Mouse (Mus musculus) neural tube, embryonic 11.5 days (tissue): ENCODE measurements around the gene Alyref. TPM values are rescaled to one million over a fixed set of nuclear protein-coding genes. Genes with fewer than 3 reads are reported as not detected.
A peak's percentile ranks its signal among the peaks of the same experiment; 100 is the strongest.
"Not testable (repeated sequence)": the region's sequence is repeated elsewhere in the genome, so short reads cannot be mapped to it uniquely, and the experiment has no call there.

Source experiments
- ATAC-seq: fragments of 200-750 bp; cut with Nextera tagmentation; 2 replicates; pipeline ENCODE4 v1.8.0; 2017; ENCODE audit warnings: moderate number of reproducible peaks, mild to moderate bottlenecking, moderate TSS enrichment, moderate library complexity; ENCODE audit not compliant: insufficient read depth, low FRiP score, low TSS enrichment
- DNase-seq: peaks from one replicate; pipeline ENCODE4 v3.0.0-alpha.2; 2015; ENCODE audit warnings: low spot score
- H3K27ac ChIP-seq: fragments of 300-500 bp; sonication (generic); 2 replicates; pipeline ENCODE4 v1.5.1; 2014; ENCODE audit warnings: low read depth, mild to moderate bottlenecking, low read length
- H3K27me3 ChIP-seq: fragments of 300-500 bp; sonication (generic); 2 replicates; pipeline ENCODE4 v1.6.1; 2014; ENCODE audit warnings: mild to moderate bottlenecking, low read length, mixed read lengths; ENCODE audit not compliant: control insufficient read depth, insufficient read depth
- H3K36me3 ChIP-seq: fragments of 300-500 bp; sonication (generic); 2 replicates; pipeline ENCODE4 v1.6.1; 2014; ENCODE audit warnings: mild to moderate bottlenecking, low read length, moderate library complexity, mixed read lengths; ENCODE audit not compliant: control insufficient read depth, insufficient read depth
- H3K4me1 ChIP-seq: fragments of 300-500 bp; sonication (generic); 2 replicates; pipeline ENCODE4 v1.6.1; 2014; ENCODE audit warnings: low read length, mixed read lengths; ENCODE audit not compliant: control insufficient read depth, insufficient read depth
- H3K4me2 ChIP-seq: fragments of 300-500 bp; sonication (generic); 2 replicates; pipeline ENCODE4 v1.6.1; 2014; ENCODE audit warnings: low read depth, mild to moderate bottlenecking, moderate library complexity
- H3K4me3 ChIP-seq: fragments of 300-500 bp; sonication (generic); 2 replicates; pipeline ENCODE4 v1.5.1; 2014; ENCODE audit warnings: low read depth, low read length
- H3K9ac ChIP-seq: fragments of 300-500 bp; sonication (generic); 2 replicates; pipeline ENCODE4 v1.6.1; 2014; ENCODE audit warnings: mild to moderate bottlenecking, low read length
- H3K9me3 ChIP-seq: fragments of 300-500 bp; sonication (generic); 2 replicates; pipeline ENCODE4 v1.6.1; 2016; ENCODE audit warnings: low read length; ENCODE audit not compliant: control insufficient read depth
- WGBS: fragments of 180-500 bp; shearing (Covaris S2); extraction: QIAGEN DNeasy Blood & Tissue Kit; methylation state at CpG from one replicate; pipeline ENCODE4 v1.1.7; 2014; 5-methylcytosine and 5-hydroxymethylcytosine counted together
- polyA plus RNA-seq: library from polyadenylated mRNA; unstranded; fragments of >200 nt; fragmentation: Nextera tagmentation; extraction: Ambion mirVana; gene quantifications from 2 replicates; pipeline ENCODE4 v1.2.1, GENCODE M21; 2014

The Alyref gene
- polyA plus RNA-seq, 1 experiment from 2014 or later, result 669 TPM

DNA sequence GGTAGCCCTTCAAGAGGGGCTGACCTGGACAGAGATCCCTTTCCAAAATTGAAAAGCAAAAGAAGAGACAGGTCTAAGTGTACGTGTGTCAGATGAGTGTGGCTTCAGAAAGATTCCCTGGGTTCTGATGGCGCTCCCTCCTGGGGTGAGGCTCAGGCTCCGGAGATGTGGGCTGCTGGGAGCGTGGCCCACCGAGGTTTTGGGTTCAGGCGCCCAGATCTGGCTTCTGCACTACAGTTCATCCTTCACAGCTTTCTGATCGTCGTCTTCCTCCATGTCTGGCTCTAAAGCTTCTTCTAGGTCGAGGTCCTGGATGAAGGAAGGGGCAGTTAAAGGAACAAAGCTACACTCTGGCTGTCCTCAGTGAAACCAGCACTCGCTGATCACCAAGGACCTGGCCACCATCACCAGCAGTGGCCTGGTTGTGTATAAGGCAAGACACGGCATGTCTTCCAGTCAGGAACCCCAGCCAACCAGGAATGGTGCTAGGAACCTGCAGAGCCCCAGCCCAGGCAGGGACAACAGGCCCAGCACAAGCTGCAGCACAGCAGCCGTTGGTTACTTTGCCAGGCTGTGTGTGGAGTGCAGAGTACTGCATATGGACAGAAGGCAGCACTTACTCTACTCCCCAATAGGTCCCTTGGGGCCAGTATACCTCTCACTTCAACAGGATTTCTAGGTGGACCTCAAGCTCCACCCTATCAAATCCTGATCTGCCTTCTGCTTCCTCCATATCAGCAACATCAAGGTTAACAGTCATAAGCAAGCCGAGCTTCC, 37.0 kb downstream of the Alyref start:
- Histone ChIP-seq H3K36me3 (peaks cover 43% of the 10 kb centered on the region), H3K4me3 (no peak overlapping the region), H3K9me3 (no peaks in the 10 kb centered on the region), H3K9ac (no peak overlapping the region), H3K27ac (no peak overlapping the region), H3K4me2 (no peak overlapping the region), H3K27me3 (no peaks in the 10 kb centered on the region), H3K4me1 (no peaks in the 10 kb centered on the region)
- no peak for DNase-seq
- ATAC-seq, result no peak
- WGBS, result 95% methylated on average over 13 of the region's 13 CpGs

DNA sequence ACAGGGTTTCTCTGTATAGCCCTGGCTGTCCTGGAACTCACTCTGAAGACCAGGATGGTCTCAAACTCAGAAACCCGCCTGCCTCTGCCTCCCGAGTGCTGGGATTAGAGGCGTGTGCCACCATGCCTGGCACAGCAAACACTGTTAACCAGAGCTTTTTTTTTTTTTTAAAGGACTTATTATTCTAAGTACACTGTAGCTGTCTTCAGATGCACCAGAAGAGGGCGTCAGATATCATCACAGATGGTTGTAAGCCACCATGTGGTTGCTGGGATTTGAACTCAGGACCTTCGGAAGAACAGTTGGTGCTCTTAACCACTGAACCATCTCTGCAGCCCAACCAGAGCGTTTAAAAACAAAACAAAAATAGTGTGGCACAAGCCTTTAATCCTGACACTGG, 39.3 kb downstream of the Alyref start:
- not testable (repeated sequence) for H3K4me2 ChIP-seq, H3K4me3 ChIP-seq, DNase-seq, ATAC-seq, H3K9me3 ChIP-seq, H3K9ac ChIP-seq, H3K4me1 ChIP-seq, H3K27me3 ChIP-seq, H3K27ac ChIP-seq
- WGBS, result 89% methylated on average over 6 of the region's 6 CpGs
- H3K36me3 ChIP-seq, result peaks cover 40% of the 10 kb centered on the region

DNA sequence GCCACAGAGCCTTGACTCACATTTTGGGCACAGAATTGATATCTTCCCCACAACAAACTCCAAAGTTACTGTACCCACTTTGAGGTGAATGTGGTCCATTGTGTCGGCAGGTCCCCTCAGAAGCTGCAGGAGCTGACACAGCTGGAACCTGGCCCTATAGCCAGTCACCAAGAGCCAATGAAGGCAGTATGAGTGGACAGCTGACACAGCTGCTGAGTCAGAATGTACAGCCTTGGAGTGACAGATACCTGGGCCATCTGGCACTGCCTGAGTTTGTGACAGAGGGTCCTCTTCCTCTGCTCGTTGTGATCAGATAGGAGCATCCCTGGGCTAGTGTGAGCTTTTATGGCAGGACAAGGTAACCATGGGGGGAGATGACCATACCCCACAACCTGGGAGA, 42.9 kb downstream of the Alyref start:
- ATAC-seq, result no peak
- DNase-seq, result no peak
- H3K27ac ChIP-seq, result no peak overlapping the region
- 82% methylated on average over 2 of the region's 2 CpGs for WGBS
- H3K9me3 ChIP-seq, result no peaks in the 10 kb centered on the region
- no peaks in the 10 kb centered on the region for H3K4me1 ChIP-seq
- H3K36me3 ChIP-seq, result peaks cover 5% of the 10 kb centered on the region
- H3K9ac ChIP-seq, result no peak overlapping the region
- H3K27me3 ChIP-seq, result no peaks in the 10 kb centered on the region
- H3K4me2 ChIP-seq, result no peak overlapping the region
- H3K4me3 ChIP-seq, result no peak overlapping the region

DNA sequence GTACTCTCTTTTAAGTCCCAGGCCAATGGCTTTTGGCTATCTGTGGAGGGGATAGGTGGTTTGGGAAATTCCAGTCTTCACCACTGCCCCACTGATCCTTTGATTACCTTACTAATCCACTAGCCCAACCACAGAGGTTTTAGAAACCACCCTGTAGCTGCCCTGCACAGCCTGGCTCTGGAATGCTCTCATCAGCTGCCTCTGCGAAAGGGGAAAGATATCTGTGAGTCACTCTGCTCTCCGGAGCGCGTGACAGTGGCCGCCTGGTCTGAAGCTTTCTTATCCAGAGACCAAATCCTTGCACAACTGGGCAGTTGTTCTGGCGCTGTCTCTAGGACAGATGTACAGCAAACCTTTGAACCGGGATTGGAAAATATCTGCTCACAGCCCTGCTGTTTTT, 43.3 kb downstream of the Alyref start:
- Histone ChIP-seq H3K27me3 (no peaks in the 10 kb centered on the region), H3K4me3 (no peak overlapping the region), H3K4me2 (no peak overlapping the region), H3K36me3 (peaks cover 4% of the 10 kb centered on the region; the same call in 1 of the 2 replicates), H3K9ac (no peak overlapping the region; the same call in 1 of the 2 replicates), H3K4me1 (peaks cover 3% of the 10 kb centered on the region), H3K27ac (no peak overlapping the region), H3K9me3 (no peaks in the 10 kb centered on the region)
- DNase-seq, result no peak
- WGBS, result 86% methylated on average over 7 of the region's 7 CpGs
- no peak for ATAC-seq

DNA sequence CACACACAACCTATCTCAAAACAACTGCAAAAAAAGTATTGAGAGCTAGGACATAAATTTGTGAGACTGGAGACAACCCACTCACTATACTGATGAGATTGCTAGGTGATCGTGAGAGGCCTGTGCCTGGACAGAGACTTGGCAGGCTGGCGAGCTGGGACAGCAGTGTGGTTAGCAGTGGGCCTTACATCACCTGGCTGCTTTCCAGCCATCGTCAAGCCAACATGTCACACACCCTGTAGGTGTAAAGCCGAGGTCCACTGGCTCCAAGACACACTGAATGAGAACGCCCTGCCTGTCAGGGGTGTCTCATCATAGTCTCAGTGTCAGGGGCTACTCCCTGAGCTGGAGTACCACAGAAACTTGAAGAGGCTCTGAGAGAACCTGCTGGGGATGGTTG, 45.4 kb downstream of the Alyref start:
- Histone ChIP-seq H3K9me3 (no peaks in the 10 kb centered on the region), H3K4me1 (peaks cover 14% of the 10 kb centered on the region), H3K27me3 (no peaks in the 10 kb centered on the region), H3K4me3 (no peak overlapping the region), H3K27ac (no peak overlapping the region), H3K9ac (no peak overlapping the region), H3K36me3 (no peaks in the 10 kb centered on the region), H3K4me2 (no peak overlapping the region)
- 81% methylated on average over 5 of the region's 5 CpGs for WGBS
- DNase-seq (no peak), ATAC-seq (no peak)

DNA sequence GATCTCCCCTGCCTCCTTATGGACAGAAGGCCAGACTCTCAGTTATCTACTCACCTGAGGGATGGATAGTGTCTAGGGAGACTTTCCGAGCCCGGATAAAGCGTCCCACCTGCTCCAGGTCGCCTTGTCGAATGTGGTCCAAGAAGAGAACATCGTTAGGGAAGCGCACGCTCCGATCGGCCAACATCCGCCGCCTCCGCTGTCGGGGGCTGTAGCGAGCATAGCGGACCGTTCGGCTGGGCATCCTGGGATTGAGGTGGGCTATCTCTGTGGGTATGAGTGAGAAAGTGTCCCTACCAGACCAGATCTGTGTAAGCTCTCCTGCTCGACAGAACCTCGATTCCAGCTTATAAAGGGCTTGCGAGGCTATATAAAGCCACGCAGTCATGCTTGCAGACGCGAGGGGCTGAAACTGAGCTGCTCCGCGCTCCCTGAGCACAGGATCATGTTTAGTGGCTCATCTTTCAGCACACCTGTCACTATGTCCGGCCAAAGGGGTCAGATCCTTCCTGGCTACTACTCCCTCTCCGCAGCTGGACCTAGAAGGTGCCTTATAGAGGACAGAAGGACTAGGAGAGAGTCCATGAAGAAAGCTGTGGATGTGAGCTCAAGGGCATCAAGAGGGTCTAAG, 47.2 kb downstream of the Alyref start, which contains the start of gene Ppp1r27:
Gene Ppp1r27, minus strand, starts transcription at position 323 of the 631 bp plus-strand sequence.
- Histone ChIP-seq H3K27ac (peak within 1 kb of the TSS; percentile 78; the same call in 1 of the 2 replicates), H3K9me3 (no peaks in the 10 kb centered on the region), H3K9ac (peak within 1 kb of the TSS; percentile 96), H3K4me2 (peak within 1 kb of the TSS; percentile 97), H3K36me3 (no peaks in the 10 kb centered on the region), H3K4me1 (peaks cover 14% of the 10 kb centered on the region), H3K4me3 (peak within 1 kb of the TSS; percentile 99), H3K27me3 (no peaks in the 10 kb centered on the region)
- no peak for ATAC-seq
- WGBS, result 93% methylated on average over 28 of the region's 28 CpGs
- no peak for DNase-seq

DNA sequence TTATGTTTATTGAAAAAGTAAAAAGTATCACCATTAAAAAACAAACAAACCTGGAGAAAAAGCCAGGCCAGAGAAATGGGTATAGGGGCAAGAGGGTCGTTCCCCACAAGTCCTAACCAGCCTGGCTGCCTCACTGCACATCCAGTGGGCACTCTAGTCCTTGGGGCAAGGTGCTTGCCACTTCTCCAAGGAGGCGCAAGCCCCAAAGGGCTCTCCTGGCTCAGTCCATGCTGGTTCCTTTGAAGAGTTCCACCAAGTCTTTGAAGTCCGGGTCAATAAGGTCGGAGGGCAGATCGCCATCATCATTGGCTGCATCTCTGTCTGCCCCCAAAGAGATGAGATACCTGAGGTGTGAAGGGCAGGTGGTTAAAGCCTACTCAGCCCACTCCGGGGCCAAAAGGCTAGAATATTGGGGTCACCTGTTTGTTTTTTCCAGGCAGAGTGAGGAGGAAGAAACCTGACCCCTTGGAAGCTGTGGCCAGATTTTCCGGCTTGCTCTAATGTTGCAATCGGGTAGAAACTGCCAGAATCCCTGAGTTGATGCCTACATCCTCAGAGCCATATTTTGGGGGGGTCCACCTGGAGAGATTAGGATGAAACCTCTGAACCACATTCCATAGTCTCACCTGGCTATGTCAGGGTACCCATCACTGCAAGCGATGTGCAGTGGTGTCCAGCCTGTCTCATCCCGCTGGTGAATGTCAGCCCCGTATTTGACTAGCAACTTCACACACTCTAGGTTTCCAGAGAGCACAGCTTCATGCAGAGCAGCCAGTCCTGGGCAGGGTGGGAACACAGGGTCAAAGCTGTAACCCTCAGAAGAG, 48.0 kb downstream of the Alyref start:
- peak; percentile 9 for DNase-seq
- 73% methylated on average over 11 of the region's 11 CpGs for WGBS
- peak overlapping the region; percentile 99 for H3K4me3 ChIP-seq
- peaks cover 14% of the 10 kb centered on the region for H3K4me1 ChIP-seq
- H3K36me3 ChIP-seq, result no peaks in the 10 kb centered on the region
- peak overlapping the region; percentile 97 for H3K4me2 ChIP-seq
- H3K9me3 ChIP-seq, result no peaks in the 10 kb centered on the region
- no peak for ATAC-seq
- no peaks in the 10 kb centered on the region for H3K27me3 ChIP-seq
- peak overlapping the region; percentile 96 for H3K9ac ChIP-seq
- H3K27ac ChIP-seq, result peak overlapping the region; percentile 78

DNA sequence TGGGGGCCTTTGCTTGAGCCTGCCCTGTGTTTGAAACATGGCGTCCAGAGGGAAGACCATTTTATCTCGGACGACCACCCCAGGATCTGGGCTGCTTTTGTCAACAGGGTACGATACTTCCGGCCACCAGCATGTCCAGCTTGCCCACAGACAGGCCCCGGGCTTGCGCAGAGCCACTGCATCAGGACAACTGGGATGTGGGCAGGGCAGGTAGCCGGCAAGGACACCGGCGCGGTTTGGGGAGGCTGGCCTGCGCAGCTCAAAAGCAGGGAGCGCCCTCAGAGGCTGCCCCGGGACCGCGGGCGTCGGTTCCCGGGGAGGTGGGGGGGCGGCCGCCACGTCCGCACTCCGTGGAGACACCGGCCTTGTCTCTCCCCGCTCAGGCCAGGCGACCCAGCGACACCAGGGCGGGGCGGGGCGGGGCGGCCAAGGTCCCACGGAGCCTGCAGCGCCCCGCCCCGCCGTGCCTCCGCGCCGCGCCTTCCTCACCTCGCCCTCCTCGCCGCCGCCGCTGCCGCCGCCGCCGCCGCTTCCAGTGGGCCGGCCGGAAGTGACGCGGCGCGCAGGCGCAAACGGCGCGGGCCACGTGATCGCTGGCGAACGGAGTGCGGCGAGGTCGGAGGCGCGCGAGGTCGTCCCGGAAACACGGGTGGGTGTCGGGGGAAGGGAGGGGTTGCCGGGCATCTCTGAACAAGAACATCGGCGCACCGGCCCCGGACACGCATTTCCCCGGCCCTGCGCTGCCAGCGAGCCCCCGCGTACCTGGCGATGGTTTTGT, 48.8 kb downstream of the Alyref start, which contains the start of gene Mcrip1:
Gene Mcrip1, minus strand, starts transcription at position 560 of the 778 bp plus-strand sequence.
- Histone ChIP-seq H3K36me3 (peaks cover 3% of the 10 kb centered on the region; the same call in 1 of the 2 replicates), H3K27ac (peak within 1 kb of the TSS; percentile 78), H3K4me3 (peak within 1 kb of the TSS; percentile 99), H3K4me1 (peaks cover 14% of the 10 kb centered on the region), H3K9ac (peak within 1 kb of the TSS; percentile 96), H3K9me3 (no peaks in the 10 kb centered on the region), H3K4me2 (peak within 1 kb of the TSS; percentile 97), H3K27me3 (no peaks in the 10 kb centered on the region)
- DNase-seq, result peak; percentile 94
- WGBS, result under 1% methylated on average over 84 of the region's 87 CpGs
- ATAC-seq, result peak; percentile 87
